Mouse (Mus musculus) liver, adult 2 months (tissue): ENCODE measurements around the gene Hoxc9.

Experiments used
- CTCF ChIP-seq: fragments of 200-500 bp; IDR thresholded peaks from 2 replicates; pipeline ENCODE4 v1.5.1; 2011; ENCODE audit warnings: low read depth, low read length, control low read depth
- POLR2A ChIP-seq: fragments of 200-500 bp; IDR thresholded peaks from 2 replicates; pipeline ENCODE4 v1.6.1; 2011; ENCODE audit warnings: low read length, control low read depth; ENCODE audit not compliant: insufficient read depth; ENCODE audit errors: extremely low read depth

DNA sequence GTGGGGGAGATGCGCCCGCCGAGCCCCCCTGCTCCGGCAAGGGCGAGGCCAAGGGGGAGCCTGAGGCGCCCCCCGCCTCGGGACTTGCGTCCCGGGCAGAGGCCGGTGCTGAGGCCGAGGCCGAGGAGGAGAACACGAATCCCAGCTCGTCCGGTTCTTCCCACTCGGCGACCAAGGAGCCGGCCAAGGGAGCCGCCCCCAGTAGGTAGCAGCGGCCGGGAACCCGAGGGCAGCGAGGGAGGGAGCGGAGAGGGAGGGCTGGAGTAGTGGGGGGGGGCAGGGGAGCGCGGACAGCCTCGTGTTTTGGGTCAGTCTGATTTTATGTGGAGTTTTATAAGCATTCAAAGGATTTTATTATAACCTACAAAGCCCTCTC lies 21.2 kb upstream of the Hoxc9 start:
- TF ChIP-seq POLR2A (no peak), CTCF (no peak)
